Mouse (Mus musculus): ENCODE measurements at regions not wholly inside any gene's neighbourhood (a gene's known extent, or its start where the extent isn't known, plus 50 kb on each side); places are given as distances from the start of the nearest gene placed in this dataset.

GRCm38 (mm10) chr4:107736866-107737265 is 52.8 kb upstream of the Dmrtb1 start:
- Histone ChIP-seq H3K27me3 (ENCODE audit: poor library complexity, severe bottlenecking) (peaks cover 63% of the 10 kb centered on the region), H3K4me3 (no peak overlapping the region), H3K4me1 (peaks cover 66% of the 10 kb centered on the region), H3K9me3 (no peaks in the 10 kb centered on the region), H3K27ac (no peak overlapping the region), H3K36me3 (replicated peaks) (no peaks in the 10 kb centered on the region)
- DNase-seq (ENCODE audit: extremely low spot score, low spot score): no peak
- 94% methylated on average over 8 of the region's 8 CpGs for WGBS

GRCm38 (mm10) chr4:107737907-107738306 is 53.9 kb upstream of the Dmrtb1 start:
- peak; percentile 87 for DNase-seq (ENCODE audit: extremely low spot score, low spot score)
- H3K4me1 ChIP-seq: peaks cover 64% of the 10 kb centered on the region
- H3K27ac ChIP-seq: peak overlapping the region; percentile 57
- peaks cover 68% of the 10 kb centered on the region for H3K27me3 ChIP-seq (ENCODE audit: poor library complexity, severe bottlenecking)
- no peaks in the 10 kb centered on the region for H3K9me3 ChIP-seq
- H3K36me3 ChIP-seq (replicated peaks): no peaks in the 10 kb centered on the region
- no peak overlapping the region for H3K4me3 ChIP-seq
- WGBS: 14% methylated on average over 6 of the region's 6 CpGs

DNA sequence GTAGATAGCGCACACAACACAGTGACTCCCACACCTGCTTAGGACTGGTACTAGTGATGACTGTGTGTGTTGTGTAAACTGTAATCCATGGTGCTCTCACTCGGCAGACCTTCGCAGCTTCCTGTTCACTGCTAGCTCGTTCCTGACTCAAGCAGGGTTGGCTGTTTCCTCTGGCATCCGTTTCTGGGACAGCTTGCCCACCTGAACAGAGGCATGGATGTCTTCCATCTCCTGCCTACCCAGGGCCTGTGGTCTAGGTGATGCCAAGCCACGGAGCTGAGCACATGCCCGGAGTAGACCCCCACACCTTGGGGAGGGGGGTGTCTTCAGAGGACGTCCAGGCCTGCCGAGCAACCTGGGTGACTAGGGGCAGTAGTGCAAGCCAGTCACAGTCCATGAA is 54.7 kb upstream of the Dmrtb1 start:
- H3K36me3 ChIP-seq (replicated peaks): no peaks in the 10 kb centered on the region
- H3K27ac ChIP-seq: peak overlapping the region; percentile 78
- peaks cover 64% of the 10 kb centered on the region for H3K4me1 ChIP-seq
- no peaks in the 10 kb centered on the region for H3K9me3 ChIP-seq
- H3K27me3 ChIP-seq (ENCODE audit: poor library complexity, severe bottlenecking): peaks cover 64% of the 10 kb centered on the region
- WGBS: 86% methylated on average over 9 of the region's 9 CpGs
- no peak overlapping the region for H3K4me3 ChIP-seq
- DNase-seq (ENCODE audit: extremely low spot score, low spot score): no peak

DNA sequence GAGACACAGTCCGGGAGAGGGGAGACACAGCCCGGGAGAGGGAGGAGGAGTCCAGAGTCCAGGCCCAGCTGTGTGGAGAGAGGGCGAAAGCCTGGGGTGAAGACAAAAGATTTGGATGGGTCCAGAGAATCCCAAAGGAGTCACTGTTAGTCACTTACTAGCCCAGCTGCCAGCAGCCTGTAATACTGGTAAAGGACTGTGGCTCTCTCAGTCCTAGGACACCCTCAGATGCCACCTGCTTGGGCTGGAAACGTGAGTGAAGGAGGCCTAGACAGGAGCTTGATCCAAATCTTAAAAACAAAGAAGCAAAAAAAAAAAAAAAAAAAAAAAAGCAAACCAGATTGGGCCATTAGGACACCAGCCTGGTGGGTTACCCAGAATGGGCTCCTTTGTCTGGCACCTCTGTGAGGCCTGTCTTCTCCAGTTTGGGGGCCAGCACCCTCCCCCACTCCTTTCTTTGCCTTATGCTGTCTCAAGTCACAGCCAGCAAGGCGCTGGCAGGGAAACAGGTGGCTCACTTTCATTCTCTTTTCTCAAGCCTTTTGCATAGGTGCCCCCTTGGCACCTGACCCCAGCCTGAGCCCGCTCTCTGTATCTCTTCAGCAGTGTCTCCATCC is 55.9 kb upstream of the Dmrtb1 start:
- WGBS: 55% methylated on average over 6 of the region's 6 CpGs
- Histone ChIP-seq H3K27ac (peak overlapping the region; percentile 78), H3K27me3 (ENCODE audit: poor library complexity, severe bottlenecking) (peaks cover 53% of the 10 kb centered on the region)

GRCm38 (mm10) chr4:107743646-107744045 is 58.4 kb upstream of the Lrp8 start:
- Histone ChIP-seq H3K4me1 (peaks cover 77% of the 10 kb centered on the region), H3K4me3 (no peak overlapping the region), H3K27me3 (ENCODE audit: poor library complexity, severe bottlenecking) (peaks cover 36% of the 10 kb centered on the region), H3K9me3 (no peaks in the 10 kb centered on the region), H3K36me3 (replicated peaks) (no peaks in the 10 kb centered on the region), H3K27ac (peak overlapping the region; percentile 72)
- WGBS: 24% methylated on average over 2 of the region's 2 CpGs
- DNase-seq (ENCODE audit: extremely low spot score, low spot score): no peak

More for the DNA sequence above, 55.9 kb upstream of the Dmrtb1 start:
- Histone ChIP-seq H3K4me3 (no peak overlapping the region), H3K36me3 (replicated peaks) (no peaks in the 10 kb centered on the region), H3K4me1 (peaks cover 64% of the 10 kb centered on the region), H3K9me3 (no peaks in the 10 kb centered on the region)
- DNase-seq (ENCODE audit: extremely low spot score, low spot score): no peak

DNA sequence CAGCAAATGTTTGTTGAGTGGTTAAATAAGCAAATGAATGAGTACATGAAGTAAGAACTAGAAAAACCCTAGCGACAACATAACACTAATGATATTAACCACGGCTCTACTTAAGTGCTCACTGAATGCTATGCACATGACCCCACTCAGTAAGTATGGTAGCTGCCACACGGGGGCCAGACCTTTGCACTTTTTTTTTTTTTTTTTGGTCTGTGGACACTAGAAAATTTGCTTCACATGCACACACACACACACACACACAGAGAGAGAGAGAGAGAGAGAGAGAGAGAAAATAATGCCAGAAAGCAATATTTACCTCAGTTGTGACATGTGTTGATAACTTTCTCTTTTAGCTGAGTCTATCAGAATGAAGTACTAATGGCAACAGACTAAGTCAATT is 55.7 kb upstream of the Lrp8 start:
- 77% methylated on average over 3 of the region's 3 CpGs for WGBS
- Histone ChIP-seq H3K4me1 (peaks cover 70% of the 10 kb centered on the region), H3K27me3 (ENCODE audit: poor library complexity, severe bottlenecking) (peaks cover 16% of the 10 kb centered on the region), H3K9me3 (no peaks in the 10 kb centered on the region), H3K27ac (no peak overlapping the region), H3K4me3 (no peak overlapping the region), H3K36me3 (replicated peaks) (no peaks in the 10 kb centered on the region)
- no peak for DNase-seq (ENCODE audit: extremely low spot score, low spot score)

GRCm38 (mm10) chr4:107746923-107747431 is 55.1 kb upstream of the Lrp8 start:
- Histone ChIP-seq H3K9me3 (no peaks in the 10 kb centered on the region), H3K4me1 (peaks cover 76% of the 10 kb centered on the region), H3K27ac (no peak overlapping the region), H3K36me3 (replicated peaks) (no peaks in the 10 kb centered on the region), H3K4me3 (no peak overlapping the region), H3K27me3 (ENCODE audit: poor library complexity, severe bottlenecking) (peaks cover 10% of the 10 kb centered on the region)
- 82% methylated on average over 5 of the region's 5 CpGs for WGBS
- DNase-seq (ENCODE audit: extremely low spot score, low spot score): no peak

GRCm38 (mm10) chr4:107747454-107747853 is 54.6 kb upstream of the Lrp8 start:
- Histone ChIP-seq H3K27me3 (ENCODE audit: poor library complexity, severe bottlenecking) (peaks cover 6% of the 10 kb centered on the region), H3K4me1 (peaks cover 73% of the 10 kb centered on the region), H3K36me3 (replicated peaks) (no peaks in the 10 kb centered on the region), H3K9me3 (no peaks in the 10 kb centered on the region), H3K27ac (no peak overlapping the region), H3K4me3 (no peak overlapping the region)
- no peak for DNase-seq (ENCODE audit: extremely low spot score, low spot score)
- 93% methylated on average over 9 of the region's 9 CpGs for WGBS

DNA sequence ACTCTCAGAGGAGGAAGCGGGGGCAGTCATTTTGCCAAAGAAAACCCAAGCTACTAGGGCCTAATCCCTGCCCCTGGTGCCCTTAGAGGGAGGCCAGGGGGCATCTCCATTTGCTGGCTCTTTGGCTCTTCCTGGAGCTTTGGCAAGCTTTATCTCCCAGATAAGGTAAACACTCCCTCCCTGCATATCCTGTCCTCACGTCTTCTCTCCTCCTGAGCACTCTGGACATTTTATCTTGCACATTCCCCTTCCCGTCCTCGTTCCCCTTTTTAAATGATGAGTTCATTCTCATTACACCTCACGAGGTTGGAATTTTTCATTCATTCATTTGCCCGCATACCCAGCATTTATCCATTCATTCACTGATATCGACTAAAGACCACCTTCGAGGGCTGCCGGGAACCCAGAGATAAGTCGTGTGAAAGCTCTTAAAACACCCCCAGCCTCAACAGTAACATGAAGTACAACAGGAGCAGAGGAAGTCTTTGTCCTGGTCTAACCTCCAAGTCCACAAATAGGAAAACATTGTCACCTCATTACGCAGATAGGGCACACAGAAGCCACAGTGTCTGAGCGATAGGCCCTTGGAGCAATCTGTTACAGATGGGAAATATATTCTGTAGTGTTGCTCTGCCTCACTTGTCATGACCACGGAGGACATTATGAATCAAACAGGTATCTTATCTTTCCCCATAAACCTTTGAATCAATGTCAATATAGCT is 54.0 kb upstream of the Lrp8 start:
- Histone ChIP-seq H3K4me3 (no peak overlapping the region), H3K9me3 (no peaks in the 10 kb centered on the region), H3K4me1 (peaks cover 67% of the 10 kb centered on the region), H3K27me3 (ENCODE audit: poor library complexity, severe bottlenecking) (0 out of 2 replicates have a peak, but pooled peaks cover 6% of the 10 kb centered on the region), H3K27ac (no peak overlapping the region), H3K36me3 (replicated peaks) (no peaks in the 10 kb centered on the region)
- no peak for DNase-seq (ENCODE audit: extremely low spot score, low spot score)
- 82% methylated on average over 13 of the region's 13 CpGs for WGBS

- DNase-seq (ENCODE audit: extremely low spot score, low spot score): no peak
- no peaks in the 10 kb centered on the region for H3K36me3 ChIP-seq (replicated peaks)
- 96% methylated on average over 8 of the region's 8 CpGs for WGBS
- peaks cover 62% of the 10 kb centered on the region for H3K4me1 ChIP-seq
- H3K9me3 ChIP-seq: no peaks in the 10 kb centered on the region
- H3K27ac ChIP-seq: no peak overlapping the region
- no peak overlapping the region for H3K4me3 ChIP-seq
- 0 out of 2 replicates have a peak, but pooled peaks cover 6% of the 10 kb centered on the region for H3K27me3 ChIP-seq (ENCODE audit: poor library complexity, severe bottlenecking)
These were observed 53.0 kb upstream of the Lrp8 start for GRCm38 (mm10) chr4:107749045-107749444.

DNA sequence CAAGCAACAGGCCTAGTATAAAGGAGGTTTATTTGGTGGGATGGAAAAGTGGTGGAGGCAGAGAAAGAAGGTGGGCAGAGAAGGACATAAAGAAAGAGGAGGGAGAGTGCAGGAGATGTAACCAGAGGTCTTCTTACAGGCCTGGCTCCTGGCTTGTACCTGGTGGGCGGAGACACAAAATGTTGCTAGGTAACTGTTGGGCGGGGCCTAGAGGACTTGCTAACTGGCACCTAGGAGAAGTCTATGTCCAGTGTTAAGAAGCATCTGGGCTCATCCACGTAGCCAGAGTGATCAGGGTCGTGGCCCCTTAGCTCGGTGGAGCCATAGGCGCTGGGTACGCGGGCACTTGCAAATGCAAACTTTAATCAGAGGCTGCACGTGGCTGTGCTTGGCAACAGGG is 52.0 kb upstream of the Lrp8 start:
- Histone ChIP-seq H3K36me3 (replicated peaks) (no peaks in the 10 kb centered on the region), H3K27ac (0 out of 2 replicates have a peak overlapping the region, but pooled peaks have one; percentile 41), H3K4me1 (peaks cover 55% of the 10 kb centered on the region), H3K9me3 (no peaks in the 10 kb centered on the region), H3K4me3 (no peak overlapping the region), H3K27me3 (ENCODE audit: poor library complexity, severe bottlenecking) (0 out of 2 replicates have a peak, but pooled peaks cover 4% of the 10 kb centered on the region)
- no peak for DNase-seq (ENCODE audit: extremely low spot score, low spot score)
- 63% methylated on average over 9 of the region's 9 CpGs for WGBS

All from forebrain, embryonic 10.5 days (tissue).